11 mouse cellular contexts compared by ENCODE assay signal in the genomic region with DNA sequence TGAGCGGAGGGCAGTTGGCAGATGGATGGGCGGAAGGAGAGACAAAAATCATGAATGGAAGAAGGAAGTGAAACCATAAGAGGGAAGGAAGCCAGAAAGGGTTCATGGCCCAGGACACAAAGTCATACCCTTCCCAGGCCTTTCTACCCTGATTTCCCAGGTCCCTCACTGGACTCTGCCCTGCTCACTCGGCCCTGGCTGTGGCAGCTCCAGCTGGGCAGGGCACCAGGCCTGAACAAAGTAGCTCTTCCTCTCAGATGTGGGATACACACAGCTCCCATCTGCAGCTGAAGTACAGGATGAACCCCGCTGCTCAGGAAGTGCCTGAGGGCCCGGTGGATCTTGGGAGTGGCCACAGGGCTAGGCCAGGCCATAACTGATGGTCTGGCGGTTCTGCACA. TPM values are rescaled to one million over a fixed set of nuclear protein-coding genes. Genes with fewer than 3 reads are reported as not detected.
DNase-seq lines count a peak whose midpoint lies in the region; ATAC-seq and TF ChIP-seq lines count a peak whose summit lies in the region.
"Had no signal": no experiment of that assay in that cellular context is flagged by ENCODE, and none has a peak within 500 bp of the region (broad histone marks: within the 10 kb centered on the region; RNA-seq: fewer than 3 reads in every experiment).

No protein-coding gene starts in this region.

- H3K4me1 ChIP-seq in lung, adult 2 months (ENCODE audit: control insufficient read depth, insufficient read depth, low read length) = peaks cover 5% of the 10 kb centered on the region
- H3K4me1 ChIP-seq in kidney, embryonic 15.5 days = peaks cover 57% of the 10 kb centered on the region

- H3K36me3 ChIP-seq in kidney, embryonic 15.5 days = no peaks in the 10 kb centered on the region

- H3K27me3 ChIP-seq in kidney, embryonic 15.5 days = no peaks in the 10 kb centered on the region

- 46% methylated on average over 6 of the region's 6 CpGs for WGBS in lung, adult 2 months
- WGBS in kidney, embryonic 15.5 days = 54% methylated on average over 6 of the region's 6 CpGs

- peak overlapping the region; percentile 45 for H3K27ac ChIP-seq in kidney, embryonic 15.5 days

- no peak overlapping the region for H3K9ac ChIP-seq in kidney, embryonic 15.5 days

- no peaks in the 10 kb centered on the region for H3K9me3 ChIP-seq in kidney, embryonic 15.5 days (replicated peaks)

- no peak for TF ChIP-seq POLR2A in lung, adult 2 months (IDR thresholded peaks at IDR 0.05; ENCODE audit: borderline replicate concordance, extremely low read depth, low read depth, low read length)

- ATAC-seq in kidney, embryonic 15.5 days (replicated peaks; ENCODE audit: low FRiP score) = no peak
- ATAC-seq in monocyte, adult 5-6 weeks (replicated peaks; ENCODE audit: insufficient number of reproducible peaks, low FRiP score, low TSS enrichment, poor library complexity, severe bottlenecking) = peak; percentile 63
- ATAC-seq in cerebellum, adult (ENCODE audit: insufficient number of reproducible peaks, low FRiP score, low TSS enrichment) = no peak

- H3K4me3 ChIP-seq in lung, adult 2 months (replicated peaks; ENCODE audit: extremely low read depth, low read depth, low read length) = no peak overlapping the region
- no peak overlapping the region for H3K4me3 ChIP-seq in kidney, embryonic 15.5 days (replicated peaks)

- TF ChIP-seq CTCF in lung, adult 2 months (IDR thresholded peaks at IDR 0.05; ENCODE audit: insufficient read depth, low read length) = no peak

- H3K4me2 ChIP-seq in kidney, embryonic 15.5 days = no peak overlapping the region

- peak; percentile 27 to 46 for DNase-seq in lung, postnatal 4 days
- no peak for DNase-seq in lung, adult 2 months
- peak; percentile 33 for DNase-seq in NIH3T3 (ENCODE audit: low read depth)
- DNase-seq in frontal cortex, postnatal 36 days (ENCODE audit: low spot score in 2 of 2) = no peak
- no peak for DNase-seq in layer of hippocampus, postnatal 36 days
- DNase-seq: cerebellum, adult 11-12 months; lung, postnatal 10 days; thymus, adult 2 months had no signal

RNA-seq across cellular contexts. Expression of a gene that starts 14.0 kb away (rescaled TPM):
- 48.2 and 55.8 TPM in 2 replicates for polyA plus RNA-seq in lung, adult 2 months (2012; rRNA removed)
- 7.1 and 8.5 TPM in 2 replicates for polyA plus RNA-seq in kidney, embryonic 15.5 days (2015; fragmentation: Nextera tagmentation; extraction: Ambion mirVana)
- 39.5 to 56.8 TPM (median 45.8 TPM) in 3 replicates for total RNA-seq in monocyte, adult 5-6 weeks (2017)
- 10 to 100 TPM; 13.0 to 13.7 TPM for total RNA-seq in layer of hippocampus, postnatal 36 days (2021)

RNA-seq across cellular contexts. Expression of a gene that starts 14.3 kb away (rescaled TPM):
- 22.0 and 22.5 TPM in 2 replicates for polyA plus RNA-seq in lung, adult 2 months (2012; rRNA removed)
- polyA plus RNA-seq in kidney, embryonic 15.5 days (2015; fragmentation: Nextera tagmentation; extraction: Ambion mirVana) = 7.4 and 8.3 TPM in 2 replicates
- total RNA-seq in monocyte, adult 5-6 weeks (2017) = 25.3 to 46.9 TPM (median 28.9 TPM) in 3 replicates
- 1 to 10 TPM; 1.6 to 1.7 TPM for total RNA-seq in layer of hippocampus, postnatal 36 days (2021)

Comparison
In these comparisons a context has a peak if more than half of its experiments do, and no peak if none do; other contexts are left out.
1. DNase-seq: peak in lung, postnatal 4 days (2 of 2) and NIH3T3 (single experiment); none in lung, adult 2 months (single experiment), frontal cortex, postnatal 36 days (0 of 2) and layer of hippocampus, postnatal 36 days (0 of 2).